Mouse (Mus musculus): Measurements from ENCODE around the gene Gpr152.
A peak's percentile ranks its signal among the peaks of the same experiment; 100 is the strongest.
"Not testable (repeated sequence)": the region's sequence is repeated elsewhere in the genome, so short reads cannot be mapped to it uniquely, and the experiment has no call there.

Gene Gpr152

GRCm38 (mm10) chr19:4130106-4130505 is 9.5 kb upstream of the Gpr152 start:
- DNase-seq (ENCODE audit: low read depth, low spot score), result no peak

GRCm38 (mm10) chr19:4131075-4131474 is 8.5 kb upstream of the Gpr152 start:
- DNase-seq (ENCODE audit: low read depth, low spot score), result no peak

GRCm38 (mm10) chr19:4131768-4132167 is 7.8 kb upstream of the Gpr152 start:
- no peak for DNase-seq (ENCODE audit: low read depth, low spot score)

GRCm38 (mm10) chr19:4134354-4134753 is 5.2 kb upstream of the Gpr152 start:
- no peak for DNase-seq (ENCODE audit: low read depth, low spot score)

GRCm38 (mm10) chr19:4135229-4135962 is 4.2 kb upstream of the Gpr152 start:
- DNase-seq (ENCODE audit: low read depth, low spot score), result not testable (repeated sequence)

GRCm38 (mm10) chr19:4135963-4136345 is 3.6 kb upstream of the Gpr152 start:
- not testable (repeated sequence) for DNase-seq (ENCODE audit: low read depth, low spot score)

GRCm38 (mm10) chr19:4136463-4136862 is 3.1 kb upstream of the Gpr152 start:
- no peak for DNase-seq (ENCODE audit: low read depth, low spot score)

GRCm38 (mm10) chr19:4137913-4138312 is 1.7 kb upstream of the Gpr152 start:
- DNase-seq (ENCODE audit: low read depth, low spot score), result no peak

GRCm38 (mm10) chr19:4140147-4140546 is 560 bp downstream of the Gpr152 start:
- DNase-seq (ENCODE audit: low read depth, low spot score), result no peak

- DNase-seq (ENCODE audit: low read depth, low spot score), result no peak
Measured at GRCm38 (mm10) chr19:4142416-4143173, 3.0 kb downstream of the Gpr152 start.

- DNase-seq (ENCODE audit: low read depth, low spot score), result no peak
Measured at GRCm38 (mm10) chr19:4143759-4144268, 4.2 kb downstream of the Gpr152 start, which contains the start of gene Cabp4. TSS of gene Cabp4 (minus strand) at chr19:4144033.

GRCm38 (mm10) chr19:4144550-4145498 is 5.2 kb downstream of the Gpr152 start:
- no peak for DNase-seq (ENCODE audit: low read depth, low spot score)

- no peak for DNase-seq (ENCODE audit: low read depth, low spot score)
Measured at GRCm38 (mm10) chr19:4145936-4146335, 6.3 kb downstream of the Gpr152 start.

- DNase-seq (ENCODE audit: low read depth, low spot score), result no peak
Measured at GRCm38 (mm10) chr19:4146366-4147021, 6.9 kb downstream of the Gpr152 start.

- DNase-seq (ENCODE audit: low read depth, low spot score), result no peak
Measured at GRCm38 (mm10) chr19:4147022-4147405, 7.4 kb downstream of the Gpr152 start.

GRCm38 (mm10) chr19:4147782-4148490 is 8.3 kb downstream of the Gpr152 start:
- no peak for DNase-seq (ENCODE audit: low read depth, low spot score)

- DNase-seq (ENCODE audit: low read depth, low spot score), result peak; percentile 87
Measured at GRCm38 (mm10) chr19:4148491-4148806, 8.9 kb downstream of the Gpr152 start, which contains the start of gene Coro1b. TSS of gene Coro1b (plus strand) at chr19:4148619.

GRCm38 (mm10) chr19:4148819-4149218 is 9.2 kb downstream of the Gpr152 start:
- no peak for DNase-seq (ENCODE audit: low read depth, low spot score)

- DNase-seq (ENCODE audit: low read depth, low spot score), result no peak
Measured at GRCm38 (mm10) chr19:4149283-4149682, 9.7 kb downstream of the Gpr152 start.

GRCm38 (mm10) chr19:4149764-4150461 is 10.3 kb downstream of the Gpr152 start:
- DNase-seq (ENCODE audit: low read depth, low spot score), result no peak

Data from forelimb bud, embryonic 11.5 days (tissue).